ENCODE assay signal across 9 mouse cellular contexts in genomic region chr2:158191098-158191497, GRCm38 (mm10). TPM values are rescaled to one million over a fixed set of nuclear protein-coding genes. Genes with fewer than 3 reads are reported as not detected.
DNase-seq lines count a peak whose midpoint lies in the region; ATAC-seq lines count a peak whose summit lies in the region.
"Had no signal": no experiment of that assay in that cellular context is flagged by ENCODE, and none has a peak within 500 bp of the region (broad histone marks: within the 10 kb centered on the region; RNA-seq: fewer than 3 reads in every experiment).

No protein-coding gene starts in this region.

- ATAC-seq in heart, embryonic 13.5 days (ENCODE audit: extremely low read depth, insufficient number of reproducible peaks, low FRiP score, low TSS enrichment) = no peak

- no peak overlapping the region for H3K27ac ChIP-seq in heart, embryonic 13.5 days (replicated peaks)
- H3K27ac ChIP-seq: liver, embryonic 13.5 days; neural tube, embryonic 12.5 days had no signal

- peaks cover 12% of the 10 kb centered on the region for H3K4me1 ChIP-seq in heart, embryonic 13.5 days

- H3K9ac ChIP-seq in heart, embryonic 13.5 days = 0 out of 2 replicates have a peak overlapping the region, but pooled peaks have one; percentile 33
- H3K9ac ChIP-seq: liver, embryonic 13.5 days; neural tube, embryonic 12.5 days had no signal

- no peaks in the 10 kb centered on the region for H3K9me3 ChIP-seq in heart, embryonic 13.5 days
- H3K9me3 ChIP-seq: liver, embryonic 13.5 days; neural tube, embryonic 12.5 days had no signal

- DNase-seq in ovary, postnatal 36 days (ENCODE audit: low spot score) = peak; percentile 53
- no peak for DNase-seq in ovary, postnatal 10 days (ENCODE audit: low spot score)
- DNase-seq in kidney, postnatal 4 days = peak; percentile 55 to 66
- peak; percentile 80 for DNase-seq in testis, postnatal 14 days (ENCODE audit: low spot score)
- DNase-seq in thymus, postnatal 25 days = no peak
- DNase-seq in cerebellum, adult 11 months = no peak
- DNase-seq: liver, embryonic 13.5 days had no signal

- no peak overlapping the region for H3K4me2 ChIP-seq in heart, embryonic 13.5 days
- H3K4me2 ChIP-seq: liver, embryonic 13.5 days; neural tube, embryonic 12.5 days had no signal

- H3K36me3 ChIP-seq in heart, embryonic 13.5 days = no peaks in the 10 kb centered on the region
- H3K36me3 ChIP-seq: liver, embryonic 13.5 days; neural tube, embryonic 12.5 days had no signal

- 0 out of 2 replicates have a peak, but pooled peaks cover 3% of the 10 kb centered on the region for H3K27me3 ChIP-seq in heart, embryonic 13.5 days (replicated peaks)
- H3K27me3 ChIP-seq: liver, embryonic 13.5 days; neural tube, embryonic 12.5 days had no signal

- no peak overlapping the region for H3K4me3 ChIP-seq in heart, embryonic 13.5 days
- H3K4me3 ChIP-seq: liver, embryonic 13.5 days; neural tube, embryonic 12.5 days had no signal

- 38% methylated on average over 7 of the region's 7 CpGs for WGBS in heart, embryonic 13.5 days

RNA-seq across cellular contexts. Expression of gene D630003M21Rik, which starts 37.9 kb away (rescaled TPM):
- polyA plus RNA-seq in heart, embryonic 13.5 days (2015; fragmentation: Nextera tagmentation; extraction: Ambion mirVana) = 2.2 and 2.7 TPM in 2 replicates

RNA-seq across cellular contexts. Expression of gene Tgm2, which starts 44.9 kb away (rescaled TPM):
- polyA plus RNA-seq in heart, embryonic 13.5 days (2015; fragmentation: Nextera tagmentation; extraction: Ambion mirVana) = 218 and 237 TPM in 2 replicates

Comparison
In these comparisons a context has a peak if more than half of its experiments do, and no peak if none do; other contexts are left out.
1. DNase-seq: peak in ovary, postnatal 36 days (single experiment), kidney, postnatal 4 days (2 of 2) and testis, postnatal 14 days (single experiment); none in ovary, postnatal 10 days (single experiment), thymus, postnatal 25 days (single experiment) and cerebellum, adult 11 months (single experiment).